Mouse (Mus musculus) CH12.LX (cell line): ENCODE results near the gene Bid. TPM values are rescaled to one million over a fixed set of nuclear protein-coding genes. Genes with fewer than 3 reads are reported as not detected.

Experiments
- DNase-seq: peaks from one replicate; pipeline ENCODE4 v3.0.0-alpha.2; 2013; ENCODE audit errors: extremely low read depth
- H3K27ac ChIP-seq: 2 replicates; pipeline ENCODE4 v1.5.1; 2012; ENCODE audit warnings: low read depth, mild to moderate bottlenecking, control low read depth, moderate library complexity; ENCODE audit not compliant: insufficient read depth
- H3K27me3 ChIP-seq: replicated peaks from 2 replicates; pipeline ENCODE3; 2012; ENCODE audit warnings: inconsistent platforms
- H3K36me3 ChIP-seq, 2 experiments: replicated peaks in 1 of 2; 2 replicates each; pipeline versions ENCODE3 to v1.6.1; 2012; ENCODE audit warnings: inconsistent platforms in 1 of 2, low read length in 1 of 2, mild to moderate bottlenecking in 1 of 2, mixed read lengths in 1 of 2, moderate library complexity in 1 of 2; ENCODE audit not compliant: control insufficient read depth in 1 of 2, insufficient read depth in 1 of 2
- H3K4me1 ChIP-seq, 2 experiments: 2 replicates each; pipeline ENCODE4 v1.6.1; 2012; ENCODE audit warnings: inconsistent platforms in 1 of 2, moderate library complexity in 1 of 2; ENCODE audit not compliant: insufficient read depth in 2 of 2, control insufficient read depth in 1 of 2
- H3K4me2 ChIP-seq: 2 replicates; pipeline ENCODE4 v1.6.1; 2012; ENCODE audit warnings: low read depth, mild to moderate bottlenecking, control low read depth; ENCODE audit not compliant: poor library complexity, insufficient read depth, severe bottlenecking
- H3K4me3 ChIP-seq, 3 experiments: fragments of 150-350 bp in 1 of 3; sonication (generic) in 1 of 3; replicated peaks in 1 of 3; 2 replicates each; pipeline versions ENCODE3 to v1.5.1; 2011 to 2012; ENCODE audit warnings: low read depth in 2 of 3, low read length in 2 of 3, mild to moderate bottlenecking in 2 of 3, moderate library complexity in 2 of 3, control low read depth in 1 of 3, improper control_type of control experiment in 1 of 3, inconsistent platforms in 1 of 3, mixed read lengths in 1 of 3; ENCODE audit not compliant: poor library complexity in 1 of 3
- H3K79me2 ChIP-seq: replicated peaks from 2 replicates; pipeline ENCODE4 v1.6.1; 2012; ENCODE audit warnings: mild to moderate bottlenecking, moderate library complexity; ENCODE audit not compliant: control insufficient read depth, poor library complexity, insufficient read depth, severe bottlenecking; ENCODE audit errors: extremely low read depth
- H3K9ac ChIP-seq: 2 replicates; pipeline ENCODE4 v1.6.1; 2012; ENCODE audit warnings: low read depth, mild to moderate bottlenecking, control low read depth, moderate library complexity; ENCODE audit not compliant: insufficient read depth
- H3K9me3 ChIP-seq: replicated peaks from 2 replicates; pipeline ENCODE3; 2012; ENCODE audit warnings: low read length, inconsistent platforms, mixed read lengths
- BHLHE40 ChIP-seq: IDR thresholded peaks from 2 replicates; pipeline ENCODE4 v1.6.1; 2011; ENCODE audit warnings: mild to moderate bottlenecking, low read depth, low read length, improper control_type of control experiment
- CHD1 ChIP-seq: IDR thresholded peaks from 2 replicates; pipeline ENCODE4 v1.6.1; 2012; ENCODE audit warnings: low read depth, low read length, improper control_type of control experiment, inconsistent platforms
- CHD2 ChIP-seq: IDR thresholded peaks from 2 replicates; pipeline ENCODE4 v1.6.1; 2011; ENCODE audit warnings: low read length, improper control_type of control experiment
- CTCF ChIP-seq, 2 experiments: IDR thresholded peaks in 1 of 2; conservative IDR thresholded peaks in 1 of 2; 2 replicates each; pipeline ENCODE4 v1.5.1; 2011 to 2012; ENCODE audit warnings: low read depth in 2 of 2, low read length in 2 of 2, improper control_type of control experiment in 1 of 2, inconsistent platforms in 1 of 2, mild to moderate bottlenecking in 1 of 2, moderate library complexity in 1 of 2
- E2F4 ChIP-seq: IDR thresholded peaks from 2 replicates; pipeline ENCODE4 v1.6.1; 2011; ENCODE audit warnings: low read depth, low read length, improper control_type of control experiment; ENCODE audit not compliant: insufficient replicate concordance
- ELF1 ChIP-seq: IDR thresholded peaks from 2 replicates; pipeline ENCODE4 v1.6.1; 2014; ENCODE audit warnings: low read depth, mild to moderate bottlenecking, inconsistent platforms, low read length, improper control_type of control experiment
- EP300 ChIP-seq: IDR thresholded peaks from 2 replicates; pipeline ENCODE4 v1.6.1; 2011; ENCODE audit warnings: low read length, improper control_type of control experiment
- ETS1 ChIP-seq: conservative IDR thresholded peaks from 2 replicates; pipeline ENCODE4 v1.6.1; 2012; ENCODE audit warnings: low read depth, mild to moderate bottlenecking, inconsistent platforms, low read length, improper control_type of control experiment, moderate library complexity
- GABPA ChIP-seq: IDR thresholded peaks from 2 replicates; pipeline ENCODE4 v1.6.1; 2012; ENCODE audit warnings: low read depth, low read length, improper control_type of control experiment, inconsistent platforms; ENCODE audit not compliant: insufficient replicate concordance
- HCFC1 ChIP-seq: IDR thresholded peaks from 2 replicates; pipeline ENCODE4 v1.6.1; 2012; ENCODE audit warnings: low read depth, mild to moderate bottlenecking, inconsistent platforms, low read length, improper control_type of control experiment
- IRF4 ChIP-seq: IDR thresholded peaks from 2 replicates; pipeline ENCODE4 v1.6.1; 2014; ENCODE audit warnings: low read depth, mild to moderate bottlenecking, inconsistent platforms, low read length, improper control_type of control experiment
- JUN ChIP-seq: IDR thresholded peaks from 2 replicates; pipeline ENCODE4 v1.6.1; 2011; ENCODE audit warnings: low read depth, mild to moderate bottlenecking, low read length, improper control_type of control experiment, moderate library complexity; ENCODE audit not compliant: insufficient read depth
- JUND ChIP-seq: conservative IDR thresholded peaks from 2 replicates; pipeline ENCODE4 v1.6.1; 2011; ENCODE audit warnings: low read depth, low read length, improper control_type of control experiment
- KAT2A ChIP-seq: IDR thresholded peaks from 2 replicates; pipeline ENCODE4 v1.6.1; 2012; ENCODE audit warnings: low read length, improper control_type of control experiment, inconsistent platforms; ENCODE audit not compliant: insufficient replicate concordance
- MAX ChIP-seq: IDR thresholded peaks from 2 replicates; pipeline ENCODE4 v1.6.1; 2011; ENCODE audit warnings: low read length, improper control_type of control experiment
- MAZ ChIP-seq: IDR thresholded peaks from 2 replicates; pipeline ENCODE4 v1.6.1; 2012; ENCODE audit warnings: low read depth, mild to moderate bottlenecking, inconsistent platforms, low read length, improper control_type of control experiment, moderate library complexity
- MEF2A ChIP-seq: IDR thresholded peaks from 2 replicates; pipeline ENCODE4 v1.6.1; 2014; ENCODE audit warnings: low read depth, mild to moderate bottlenecking, inconsistent platforms, low read length, improper control_type of control experiment, borderline replicate concordance
- MXI1 ChIP-seq: IDR thresholded peaks from 2 replicates; pipeline ENCODE4 v1.6.1; 2011; ENCODE audit warnings: mild to moderate bottlenecking, low read depth, low read length, improper control_type of control experiment
- MYC ChIP-seq: IDR thresholded peaks from 2 replicates; pipeline ENCODE4 v1.6.1; 2011; ENCODE audit warnings: low read depth, mild to moderate bottlenecking, improper control_type of control experiment, low read length
- NELFE ChIP-seq: IDR thresholded peaks from 2 replicates; pipeline ENCODE4 v1.6.1; 2011; ENCODE audit warnings: low read depth, low read length, improper control_type of control experiment
- NRF1 ChIP-seq: IDR thresholded peaks from 2 replicates; pipeline ENCODE4 v1.6.1; 2014; ENCODE audit warnings: low read depth, mild to moderate bottlenecking, inconsistent platforms, low read length, improper control_type of control experiment, moderate library complexity
- PAX5 ChIP-seq: IDR thresholded peaks from 2 replicates; pipeline ENCODE4 v1.6.1; 2012; ENCODE audit warnings: low read length, inconsistent platforms, mixed read lengths
- POLR2A ChIP-seq: IDR thresholded peaks from 2 replicates; pipeline ENCODE4 v1.6.1; 2011; ENCODE audit warnings: low read depth, mild to moderate bottlenecking, improper control_type of control experiment, low read length
- POLR2AphosphoS2 ChIP-seq: IDR thresholded peaks from 2 replicates; pipeline ENCODE4 v1.6.1; 2011; ENCODE audit warnings: low read depth, low read length, improper control_type of control experiment
- RCOR1 ChIP-seq: conservative IDR thresholded peaks from 2 replicates; pipeline ENCODE4 v1.6.1; 2012; ENCODE audit warnings: low read depth, mild to moderate bottlenecking, inconsistent platforms, low read length, improper control_type of control experiment
- SIN3A ChIP-seq: IDR thresholded peaks from 2 replicates; pipeline ENCODE4 v1.6.1; 2012; ENCODE audit warnings: low read length, improper control_type of control experiment, inconsistent platforms
- SMC3 ChIP-seq: IDR thresholded peaks from 2 replicates; pipeline ENCODE4 v1.6.1; 2011; ENCODE audit warnings: low read depth, low read length, improper control_type of control experiment
- TBP ChIP-seq: conservative IDR thresholded peaks from 2 replicates; pipeline ENCODE4 v1.6.1; 2011; ENCODE audit warnings: low read depth, low read length, improper control_type of control experiment
- TCF12 ChIP-seq: IDR thresholded peaks from 2 replicates; pipeline ENCODE4 v1.6.1; 2014; ENCODE audit warnings: low read depth, mild to moderate bottlenecking, inconsistent platforms, low read length, improper control_type of control experiment
- UBTF ChIP-seq: IDR thresholded peaks from 2 replicates; pipeline ENCODE4 v1.6.1; 2012; ENCODE audit warnings: low read depth, mild to moderate bottlenecking, inconsistent platforms, low read length, improper control_type of control experiment, moderate library complexity
- USF1 ChIP-seq: IDR thresholded peaks from 2 replicates; pipeline ENCODE4 v1.6.1; 2014; ENCODE audit warnings: low read depth, mild to moderate bottlenecking, inconsistent platforms, low read length, improper control_type of control experiment
- USF2 ChIP-seq: conservative IDR thresholded peaks from 2 replicates; pipeline ENCODE4 v1.6.1; 2011; ENCODE audit warnings: low read depth, low read length, improper control_type of control experiment
- ZKSCAN1 ChIP-seq: IDR thresholded peaks from 2 replicates; pipeline ENCODE4 v1.6.1; 2012; ENCODE audit warnings: low read depth, inconsistent platforms, low read length, improper control_type of control experiment, borderline replicate concordance
- ZMIZ1 ChIP-seq: IDR thresholded peaks from 2 replicates; pipeline ENCODE4 v1.6.1; 2012; ENCODE audit warnings: low read depth, mild to moderate bottlenecking, inconsistent platforms, low read length, improper control_type of control experiment
- ZNF384 ChIP-seq: IDR thresholded peaks from 2 replicates; pipeline ENCODE4 v1.6.1; 2012; ENCODE audit warnings: low read depth, low read length, improper control_type of control experiment, inconsistent platforms
- dilution Hi-C: fragments of 300-500 bp; cut with MboI; formaldehyde crosslinking; loops from 2 replicates; pipeline ENCODE4 v1.14.3; 2020; ENCODE audit warnings: low sequenced_read_pairs; ENCODE audit not compliant: extremely low pct_unique_long_range_greater_than_20kb, extremely low pct_ligation_motif_present
- in situ Hi-C: fragments of 300-500 bp; cut with MboI; formaldehyde crosslinking; loops from 3 replicates; pipeline ENCODE4 v1.14.3; 2019; ENCODE audit warnings: low sequenced_read_pairs, low pct_ligation_motif_present, low pct_unique_long_range_greater_than_20kb, mixed read lengths
- polyA plus RNA-seq: library from polyadenylated mRNA; unstranded; fragments of >175 nt; gene quantifications from 2 replicates; pipeline ENCODE4 v1.2.1, GENCODE M21; 2012; ENCODE audit warnings: low read depth; ENCODE audit not compliant: insufficient read length
- total RNA-seq, 2 experiments: library from RNA; depleted of rRNA; stranded (reverse); fragments of 300-350 nt in 1 of 2; fragments of >200 nt in 1 of 2; gene quantifications; 2 replicates each; pipeline ENCODE4 v1.2.3; 2012 to 2014

Gene Bid
- total and polyA plus RNA-seq, 3 experiments, result 102 to 148 (median 144) TPM

- TF ChIP-seq IRF4 (no peak; the same call in none of the 2 replicates), SIN3A (peak; percentile 80), CTCF (conservative IDR thresholded peaks at IDR 0.05 in 1 of 2, IDR thresholded peaks at IDR 0.05 in 1 of 2; ENCODE audit: low read depth in 2 of 2, low read length in 2 of 2) (no peak), NRF1 (0 out of 2 replicates have a peak, but pooled peaks have one; percentile 8)
Measured at GRCm38 (mm10) chr6:120940446-120941083, 23.9 kb upstream of the Bid start (continued).

GRCm38 (mm10) chr6:120939783-120940182, 23.1 kb upstream of the Bid start:
- peak overlapping the region; percentile 91 for H3K4me2 ChIP-seq
- H3K9me3 ChIP-seq, result no peaks in the 10 kb centered on the region
- H3K27me3 ChIP-seq, result no peaks in the 10 kb centered on the region
- peaks cover 22 to 55% of the 10 kb centered on the region in 2 experiments for H3K36me3 ChIP-seq
- H3K9ac ChIP-seq, result peak overlapping the region; percentile 89
- in situ Hi-C loops, result no loop called here
- peaks cover 46% of the 10 kb centered on the region for H3K79me2 ChIP-seq
- no peak for DNase-seq
- dilution Hi-C loops, result no loop called here
- H3K4me1 ChIP-seq, result peaks cover 33 to 49% of the 10 kb centered on the region in 2 experiments
- peak overlapping the region; percentile 99 for H3K27ac ChIP-seq
- peak overlapping the region; percentile 64 to 94 (median 80) for H3K4me3 ChIP-seq
- no peak for TF ChIP-seq ZNF384
- TF ChIP-seq JUN, result no peak
- TF ChIP-seq CHD2, result no peak
- TF ChIP-seq ZKSCAN1, result no peak
- TF ChIP-seq E2F4, result no peak
- TF ChIP-seq JUND, result no peak; the same call in 1 of the 2 replicates
- TF ChIP-seq SIN3A, result peak; percentile 32; the same call in 1 of the 2 replicates
- TF ChIP-seq BHLHE40, result no peak
- no peak; the same call in 1 of the 2 replicates for TF ChIP-seq USF2
- peak; percentile 7; the same call in 1 of the 2 replicates for TF ChIP-seq MAX
- no peak for TF ChIP-seq CTCF (conservative IDR thresholded peaks at IDR 0.05 in 1 of 2, IDR thresholded peaks at IDR 0.05 in 1 of 2; ENCODE audit: low read depth in 2 of 2, low read length in 2 of 2)
- no peak for TF ChIP-seq IRF4
- peak; percentile 78; the same call in 1 of the 2 replicates for TF ChIP-seq POLR2AphosphoS2
- no peak for TF ChIP-seq EP300
- no peak for TF ChIP-seq PAX5
- no peak for TF ChIP-seq RCOR1
- peak; percentile 61 for TF ChIP-seq ZMIZ1
- peak; percentile 48; the same call in 1 of the 2 replicates for TF ChIP-seq MAZ
- TF ChIP-seq UBTF, result 0 out of 2 replicates have a peak, but pooled peaks have one; percentile 68
- TF ChIP-seq MYC, result peak; percentile 68
- TF ChIP-seq CHD1, result no peak
- no peak for TF ChIP-seq KAT2A
- TF ChIP-seq NELFE, result peak; percentile 86
- no peak for TF ChIP-seq NRF1
- TF ChIP-seq POLR2A, result peak; percentile 85
- TF ChIP-seq MEF2A, result 0 out of 2 replicates have a peak, but pooled peaks have one; percentile 41
- no peak for TF ChIP-seq GABPA
- TF ChIP-seq TCF12, result peak; percentile 51; the same call in 1 of the 2 replicates
- TF ChIP-seq TBP, result peak; percentile 82; the same call in 1 of the 2 replicates
- TF ChIP-seq ETS1, result no peak
- TF ChIP-seq MXI1, result no peak
- TF ChIP-seq ELF1, result no peak; the same call in 1 of the 2 replicates
- no peak for TF ChIP-seq USF1
- TF ChIP-seq SMC3, result no peak; the same call in 1 of the 2 replicates
- no peak for TF ChIP-seq HCFC1
